24 mouse cellular contexts compared by ENCODE assay signal in the genomic region with DNA sequence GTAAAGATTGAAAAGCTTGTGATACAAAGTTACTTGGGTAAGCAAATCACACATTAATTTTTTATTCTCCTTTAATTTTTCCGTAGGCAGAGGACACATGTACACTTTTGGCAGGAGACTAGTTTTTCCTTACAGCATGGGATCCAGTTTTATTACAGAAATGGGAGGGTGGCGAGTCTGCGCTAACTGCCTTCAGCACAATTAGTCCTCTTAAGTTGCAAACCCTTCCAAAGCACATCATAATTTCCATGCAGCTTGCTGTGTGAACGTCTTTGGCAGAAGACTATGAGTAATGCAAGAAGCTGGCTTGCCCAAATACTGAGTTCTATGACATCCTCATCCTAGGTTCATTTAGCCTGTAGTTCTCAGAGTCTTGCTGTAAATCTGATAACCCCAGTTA. TPM values are rescaled to one million over a fixed set of nuclear protein-coding genes. Genes with fewer than 3 reads are reported as not detected.
"Had no signal": no experiment of that assay in that cellular context is flagged by ENCODE, and none has a peak within 500 bp of the region (broad histone marks: within the 10 kb centered on the region; RNA-seq: fewer than 3 reads in every experiment).

No protein-coding gene starts in this region.

- H3K4me2 ChIP-seq: kidney, embryonic 15.5 days; liver, embryonic 12.5 days; liver, embryonic 15.5 days; midbrain, embryonic 12.5 days; midbrain, embryonic 15.5 days; neural tube, embryonic 12.5 days; neural tube, embryonic 15.5 days; stomach, embryonic 15.5 days had no signal

- H3K9ac ChIP-seq: kidney, embryonic 15.5 days; liver, embryonic 12.5 days; liver, embryonic 15.5 days; midbrain, embryonic 12.5 days; midbrain, embryonic 15.5 days; neural tube, embryonic 12.5 days; neural tube, embryonic 15.5 days; stomach, embryonic 15.5 days had no signal

- H3K9me3 ChIP-seq: kidney, embryonic 15.5 days; liver, embryonic 12.5 days; liver, embryonic 15.5 days; midbrain, embryonic 12.5 days; midbrain, embryonic 15.5 days; neural tube, embryonic 12.5 days; neural tube, embryonic 15.5 days; stomach, embryonic 15.5 days had no signal

- H3K4me1 ChIP-seq: liver, embryonic 12.5 days; liver, embryonic 15.5 days; neural tube, embryonic 15.5 days; stomach, embryonic 15.5 days had no signal

- ATAC-seq: intestine, postnatal 0 days; liver, embryonic 12.5 days; midbrain, embryonic 15.5 days had no signal

- H3K27me3 ChIP-seq: kidney, embryonic 15.5 days; liver, embryonic 15.5 days; midbrain, embryonic 15.5 days; neural tube, embryonic 12.5 days; neural tube, embryonic 15.5 days; stomach, embryonic 15.5 days had no signal

- H3K36me3 ChIP-seq: liver, embryonic 12.5 days; liver, embryonic 15.5 days; midbrain, embryonic 12.5 days; midbrain, embryonic 15.5 days; stomach, embryonic 15.5 days had no signal

- DNase-seq: kidney, adult 8-10 months; kidney, postnatal 10 days; liver; lung, adult 2 months; right cerebral cortex, adult 18-20 months; right cerebral cortex, postnatal 25 days; spleen, adult 18-20 months; thymus, postnatal 25 days had no signal

- H3K4me3 ChIP-seq: kidney, embryonic 15.5 days; left cerebral cortex, adult 2 months; liver, embryonic 12.5 days; liver, embryonic 15.5 days; midbrain, embryonic 12.5 days; midbrain, embryonic 15.5 days; neural tube, embryonic 12.5 days; neural tube, embryonic 15.5 days; stomach, embryonic 15.5 days had no signal

- H3K27ac ChIP-seq: kidney, embryonic 15.5 days; left cerebral cortex, adult 2 months; liver, embryonic 12.5 days; liver, embryonic 15.5 days; macrophage; midbrain, embryonic 12.5 days; midbrain, embryonic 15.5 days; neural tube, embryonic 12.5 days; stomach, embryonic 15.5 days had no signal

RNA-seq across cellular contexts. Expression of gene Dio1, which starts 33.3 kb away (rescaled TPM):
- total RNA-seq: layer of hippocampus, adult 8-10 months; layer of hippocampus, postnatal 36 days; left cerebral cortex, adult 2 months; left cerebral cortex, postnatal 10 days; left cerebral cortex, postnatal 36 days; megakaryocyte, adult 5-6 weeks had no signal
- polyA plus RNA-seq: liver, embryonic 12.5 days; liver, embryonic 15.5 days; macrophage; midbrain, embryonic 12.5 days; midbrain, embryonic 15.5 days; neural tube, embryonic 12.5 days; neural tube, embryonic 15.5 days had no signal
